Mouse (Mus musculus) G1E (cell line): Measurements from ENCODE around the gene Nfam1.

Experiments
- CTCF ChIP-seq: IDR thresholded peaks from 2 replicates; pipeline ENCODE4 v1.5.1; 2012; ENCODE audit warnings: low read depth, low read length, inconsistent platforms, mixed read lengths
- GATA1 ChIP-seq: IDR thresholded peaks from 2 replicates; pipeline ENCODE4 v1.6.1; 2012; ENCODE audit warnings: borderline replicate concordance, low read length, inconsistent platforms, mixed read lengths
- GATA2 ChIP-seq: IDR thresholded peaks from 2 replicates; pipeline ENCODE4 v1.6.1; 2012; ENCODE audit warnings: low read depth, low read length, inconsistent platforms, borderline replicate concordance
- POLR2AphosphoS5 ChIP-seq: IDR thresholded peaks from 2 replicates; pipeline ENCODE4 v1.6.1; 2012; ENCODE audit warnings: low read depth, low read length, inconsistent platforms; ENCODE audit not compliant: insufficient replicate concordance

DNA sequence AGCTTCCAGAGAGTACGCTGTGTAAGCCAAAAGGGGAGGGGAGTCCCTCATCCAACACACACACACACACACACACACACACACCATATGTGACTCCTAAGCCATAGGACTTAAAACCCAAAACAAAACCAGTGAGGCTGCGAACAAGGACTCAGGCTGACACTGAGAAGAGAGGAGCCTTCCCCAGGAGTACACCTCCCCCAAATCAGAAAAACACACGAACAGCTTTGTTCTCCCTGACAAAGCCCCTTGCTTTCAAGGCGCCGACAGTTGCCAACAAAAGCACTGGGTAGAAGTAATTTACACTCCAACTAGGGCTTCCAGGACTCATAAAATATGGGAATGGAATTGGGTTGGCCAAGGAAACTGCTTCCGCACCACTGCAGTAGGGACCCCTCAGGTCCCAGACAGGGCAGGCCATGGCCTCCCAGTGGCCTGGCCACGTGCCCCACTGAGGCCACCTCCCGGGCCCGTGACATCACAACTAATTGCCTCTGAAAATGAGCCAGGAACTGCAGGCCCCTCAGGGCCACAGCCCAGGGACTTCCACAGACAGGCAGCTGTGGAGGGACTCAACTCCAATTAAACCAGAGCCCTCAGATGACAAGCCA lies 49.6 kb downstream of the Nfam1 start:
- TF ChIP-seq CTCF (no peak), GATA1 (no peak), GATA2 (no peak), POLR2AphosphoS5 (no peak)
